Mouse (Mus musculus) inflammation-experienced regulatory T-cells, adult 6 months (primary cell): Measurements from ENCODE around the gene Lrba. TPM values are rescaled to one million over a fixed set of nuclear protein-coding genes. Genes with fewer than 3 reads are reported as not detected.

Source experiments
- ATAC-seq: one replicate; pipeline ENCODE4 v1.8.0; 2017
- polyA plus RNA-seq, 3 experiments: library from polyadenylated mRNA; unstranded; fragments of 100-300 nt; shearing (Covaris generic); gene quantifications; one replicate each; pipeline ENCODE4 v1.2.1; 2017

Lrba gene
- polyA plus RNA-seq = 10 to 100 TPM; 11.6 to 16.3 (median 12.3) TPM

- peak; percentile 77 for ATAC-seq
Observed at GRCm38 (mm10) chr3:86224564-86225421, at the start of gene Lrba. TSS of gene Lrba (plus strand) at chr3:86224680.

GRCm38 (mm10) chr3:86179714-86180113 is 44.8 kb upstream of the Lrba start:
- ATAC-seq = no peak

- ATAC-seq = no peak
Observed at GRCm38 (mm10) chr3:86181107-86181506, 43.4 kb upstream of the Lrba start.

DNA sequence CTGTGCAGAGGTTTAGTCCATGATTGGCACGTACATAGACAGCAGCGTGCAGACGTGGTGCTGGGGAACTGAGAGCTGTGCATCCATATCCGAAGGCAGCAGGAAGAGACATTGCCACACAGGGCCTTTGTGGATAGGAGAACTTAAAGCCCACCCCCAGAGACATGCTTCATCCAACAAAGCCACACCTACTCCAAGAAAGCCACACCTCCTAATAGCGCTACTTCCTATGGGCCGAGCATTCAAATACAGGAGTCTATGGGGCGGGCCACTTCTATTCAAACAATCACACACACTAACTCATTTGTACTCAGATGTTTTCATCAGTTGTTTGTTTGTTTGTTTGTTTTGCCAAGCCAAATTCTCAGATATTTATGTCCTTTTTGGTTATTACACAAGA is 39.9 kb upstream of the Lrba start:
- no peak for ATAC-seq

- no peak for ATAC-seq
Observed at GRCm38 (mm10) chr3:86187736-86188389, 36.6 kb upstream of the Lrba start.

- ATAC-seq = peak; percentile 13
Observed at GRCm38 (mm10) chr3:86195981-86196380, 28.5 kb upstream of the Lrba start.

DNA sequence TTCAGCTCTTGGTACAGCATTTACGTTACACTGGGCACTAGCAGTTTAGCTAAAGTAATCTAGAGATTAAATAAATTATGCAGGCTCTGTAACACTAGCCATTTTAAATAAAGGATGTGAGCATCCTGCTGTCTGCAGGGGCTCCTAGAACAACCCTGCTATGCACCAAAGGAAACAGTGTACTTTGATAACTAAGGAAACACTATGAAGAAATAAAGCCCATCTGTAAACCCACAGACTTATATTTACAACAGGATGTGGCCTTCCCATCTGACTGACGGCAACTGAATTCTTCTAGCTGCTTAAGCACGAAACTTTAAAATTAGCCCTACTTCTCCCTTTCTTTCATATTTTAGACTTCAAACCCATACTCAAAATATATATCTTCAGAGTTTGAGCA is 28.0 kb upstream of the Lrba start:
- peak; percentile 95 for ATAC-seq

GRCm38 (mm10) chr3:86201645-86202175 is 22.8 kb upstream of the Lrba start:
- no peak for ATAC-seq

DNA sequence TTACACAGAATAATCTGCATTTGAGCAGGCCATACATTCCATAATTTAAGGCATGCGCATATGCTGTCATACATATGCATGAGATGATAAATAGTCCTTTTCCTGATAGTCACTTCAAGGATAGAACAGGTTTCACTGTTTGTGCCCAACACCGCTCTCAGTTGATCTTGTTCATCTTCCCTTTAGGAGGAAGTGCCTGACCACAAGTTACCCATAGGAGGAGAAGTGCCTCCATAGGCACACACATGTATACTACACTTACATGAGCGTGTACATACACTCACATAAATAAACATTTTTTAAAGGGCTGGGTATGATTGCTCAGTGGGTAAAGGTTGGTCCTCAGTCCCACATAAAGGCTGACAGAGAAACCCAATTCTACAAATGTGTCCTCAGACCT is 22.0 kb upstream of the Lrba start:
- ATAC-seq = no peak

GRCm38 (mm10) chr3:86204608-86205358 is 19.7 kb upstream of the Lrba start:
- ATAC-seq = no peak

GRCm38 (mm10) chr3:86206556-86206955 is 17.9 kb upstream of the Lrba start:
- no peak for ATAC-seq

DNA sequence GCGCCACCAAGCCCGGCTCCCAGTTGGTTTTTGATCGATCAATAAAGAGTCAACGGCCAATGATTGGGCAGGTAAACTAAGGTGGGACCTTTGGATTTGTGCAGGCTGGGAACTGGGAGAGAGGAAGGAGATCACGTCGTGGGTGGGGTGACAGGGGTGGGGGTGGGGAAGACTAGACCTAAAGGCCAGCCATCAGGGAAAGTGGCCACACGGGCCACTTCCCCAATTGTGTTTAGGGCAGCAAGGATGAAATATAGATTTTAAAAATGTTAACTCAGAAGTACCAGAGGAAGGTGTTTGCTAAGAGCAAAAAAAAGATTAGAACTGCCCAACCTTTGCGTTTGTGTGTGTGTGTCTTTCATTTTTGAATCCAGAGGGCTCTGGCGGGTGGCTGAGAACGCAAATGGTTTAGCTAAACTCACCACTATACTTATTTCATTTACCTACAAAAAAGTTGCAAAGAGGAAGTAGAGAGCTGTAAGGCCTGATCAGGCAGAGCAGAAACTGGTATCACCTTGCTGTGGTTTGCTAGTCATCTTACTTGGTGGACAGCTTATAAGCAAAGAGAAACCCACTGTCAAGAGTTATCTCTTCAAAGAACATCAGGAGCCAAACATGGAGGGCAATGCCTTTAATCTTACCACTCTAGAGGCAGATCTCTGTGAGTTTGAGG is 14.1 kb upstream of the Lrba start:
- no peak for ATAC-seq

DNA sequence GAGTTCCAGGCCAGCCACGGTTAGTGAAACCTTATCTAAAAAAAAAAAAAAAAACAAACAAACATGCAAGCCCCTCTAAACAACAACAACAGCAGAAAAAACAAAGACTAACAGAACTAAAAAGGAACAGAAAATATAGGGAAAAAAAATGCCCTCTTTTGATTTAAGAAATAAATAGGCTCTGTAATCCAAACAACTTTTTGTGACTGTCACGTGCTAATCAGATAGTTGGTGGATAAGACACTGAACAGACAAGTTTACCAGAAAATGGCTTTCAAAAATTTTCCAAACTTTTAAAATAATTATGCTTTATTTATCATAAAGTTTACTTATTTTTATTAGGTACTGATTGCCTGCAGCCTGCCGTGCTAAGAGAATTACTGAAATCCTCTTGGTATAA is 13.5 kb upstream of the Lrba start:
- no peak for ATAC-seq

DNA sequence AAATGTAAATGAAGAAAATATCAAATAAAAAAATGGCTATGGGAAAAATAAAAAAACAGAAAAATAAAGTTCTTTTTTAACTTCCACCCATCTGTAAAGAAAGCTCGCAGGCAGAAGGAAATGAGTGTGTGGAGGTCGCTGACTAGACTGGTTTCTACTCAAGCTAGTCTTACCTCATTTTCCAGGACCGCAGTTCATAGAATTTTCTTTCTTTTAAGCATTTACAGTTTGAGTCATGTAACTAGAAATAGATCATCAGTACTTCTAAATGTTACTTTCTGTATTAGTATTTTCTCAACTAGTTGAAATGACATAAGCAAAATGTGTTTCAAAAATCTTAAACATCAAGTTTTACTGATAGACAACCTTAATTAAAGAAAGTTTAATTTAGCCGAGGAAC is 10.2 kb upstream of the Lrba start:
- peak; percentile 63 for ATAC-seq

GRCm38 (mm10) chr3:86223634-86224313 is 706 bp upstream of the Lrba start:
- ATAC-seq = peak; percentile 82

GRCm38 (mm10) chr3:86224314-86224563 is 241 bp upstream of the Lrba start:
- no peak for ATAC-seq

GRCm38 (mm10) chr3:86231532-86232086 is 7.1 kb downstream of the Lrba start:
- ATAC-seq = no peak

- ATAC-seq = peak; percentile 65
Observed at GRCm38 (mm10) chr3:86247193-86247592, 22.7 kb downstream of the Lrba start.

GRCm38 (mm10) chr3:86251212-86251611 is 26.7 kb downstream of the Lrba start:
- ATAC-seq = no peak

- ATAC-seq = no peak
Observed at GRCm38 (mm10) chr3:86252588-86252987, 28.1 kb downstream of the Lrba start.

DNA sequence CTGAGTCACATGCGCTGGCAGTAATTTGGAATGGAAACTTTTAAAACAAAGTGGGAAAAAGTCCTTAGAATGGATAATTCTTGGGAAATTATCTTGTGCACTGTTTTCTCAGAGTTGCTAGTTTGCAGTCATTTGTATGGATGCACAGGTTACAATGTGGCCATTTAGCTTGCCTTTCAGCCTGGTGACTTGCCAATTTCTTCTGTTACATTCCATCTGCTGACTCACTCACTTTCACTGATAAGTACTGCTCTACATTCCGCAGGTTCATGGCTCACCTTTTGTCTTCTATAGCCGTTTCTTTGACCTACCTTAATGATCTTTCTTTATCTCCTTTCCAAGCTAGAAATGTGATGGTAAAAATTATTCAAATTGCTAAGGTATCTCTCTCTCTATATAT is 28.6 kb downstream of the Lrba start:
- ATAC-seq = no peak

DNA sequence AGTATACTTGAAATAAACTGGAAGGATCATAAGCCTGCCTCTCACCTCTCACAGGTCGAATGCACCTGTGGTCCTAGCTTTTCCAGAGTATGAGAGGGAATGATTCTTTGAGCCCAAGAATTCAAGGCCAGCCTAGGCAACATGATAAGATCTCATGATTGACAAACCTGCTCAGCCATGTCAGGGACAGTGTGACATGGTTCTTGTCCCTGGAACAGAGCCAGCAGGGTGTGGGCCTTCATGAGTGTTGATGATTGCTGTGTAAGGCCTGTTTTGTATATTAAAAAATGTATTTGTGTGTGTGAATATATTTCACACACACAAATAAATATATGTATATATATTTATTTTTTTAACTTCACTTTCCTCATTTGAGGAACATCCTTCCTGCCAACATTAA is 29.3 kb downstream of the Lrba start:
- no peak for ATAC-seq
